Mouse (Mus musculus) heart, embryonic 12.5 days (tissue): Measurements from ENCODE around the gene Lmtk2. TPM values are rescaled to one million over a fixed set of nuclear protein-coding genes. Genes with fewer than 3 reads are reported as not detected.
A peak's percentile ranks its signal among the peaks of the same experiment; 100 is the strongest.

Source experiments
- ATAC-seq: fragments of 200-750 bp; cut with Nextera tagmentation; 2 replicates; pipeline ENCODE4 v1.8.0; 2017; ENCODE audit warnings: moderate TSS enrichment, moderate library complexity; ENCODE audit not compliant: insufficient number of reproducible peaks, low FRiP score
- H3K27ac ChIP-seq: fragments of 300-500 bp; sonication (generic); 2 replicates; pipeline ENCODE4 v1.5.1; 2016; ENCODE audit warnings: mild to moderate bottlenecking, moderate library complexity; ENCODE audit not compliant: poor library complexity, severe bottlenecking
- H3K27me3 ChIP-seq: fragments of 300-500 bp; sonication (generic); replicated peaks from 2 replicates; pipeline ENCODE4 v1.6.1; 2016; ENCODE audit warnings: mild to moderate bottlenecking, moderate library complexity
- H3K36me3 ChIP-seq: fragments of 300-500 bp; sonication (generic); 2 replicates; pipeline ENCODE4 v1.6.1; 2016; ENCODE audit warnings: mild to moderate bottlenecking, moderate library complexity
- H3K4me1 ChIP-seq: fragments of 300-500 bp; sonication (generic); replicated peaks from 2 replicates; pipeline ENCODE4 v1.6.1; 2016; ENCODE audit warnings: mild to moderate bottlenecking
- H3K4me2 ChIP-seq: fragments of 300-500 bp; sonication (generic); 2 replicates; pipeline ENCODE4 v1.6.1; 2016; ENCODE audit warnings: mild to moderate bottlenecking, moderate library complexity
- H3K4me3 ChIP-seq: fragments of 300-500 bp; sonication (generic); 2 replicates; pipeline ENCODE4 v1.5.1; 2016; ENCODE audit warnings: mild to moderate bottlenecking
- H3K9ac ChIP-seq: fragments of 300-500 bp; sonication (generic); 2 replicates; pipeline ENCODE4 v1.6.1; 2016; ENCODE audit warnings: mild to moderate bottlenecking, moderate library complexity
- H3K9me3 ChIP-seq: fragments of 300-500 bp; sonication (generic); replicated peaks from 2 replicates; pipeline ENCODE4 v1.6.1; 2016; ENCODE audit warnings: mild to moderate bottlenecking, moderate library complexity
- WGBS: fragments of 180-500 bp; shearing (Covaris S2); methylation state at CpG from one replicate; pipeline ENCODE4 v1.1.7; 2016; 5-methylcytosine and 5-hydroxymethylcytosine counted together
- polyA plus RNA-seq: library from polyadenylated mRNA; unstranded; fragments of >200 nt; fragmentation: Nextera tagmentation; extraction: Ambion mirVana; gene quantifications from 2 replicates; pipeline ENCODE4 v1.2.1, GENCODE M21; 2016

Lmtk2 gene
- polyA plus RNA-seq, 1 experiment from 2014 or later = 6.9 TPM

DNA sequence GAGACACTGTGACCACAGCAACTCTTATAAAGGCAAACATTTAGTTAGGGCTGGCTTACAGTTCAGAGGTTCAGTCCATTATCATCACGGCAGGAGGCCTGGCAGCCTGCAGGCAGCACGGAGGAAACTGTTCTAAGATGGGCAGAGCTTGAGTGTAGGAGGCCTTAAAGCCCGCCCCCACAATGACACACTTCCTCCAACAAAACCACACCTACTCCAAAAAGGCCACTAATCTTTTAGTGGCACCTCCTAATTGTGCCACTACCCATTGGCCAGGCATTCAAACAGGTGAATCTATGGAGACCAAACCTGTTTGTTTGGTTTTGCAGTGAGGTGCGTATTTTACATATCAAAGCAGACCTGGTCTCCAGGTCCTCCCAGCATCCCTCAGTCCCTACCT, 16.0 kb upstream of the Lmtk2 start:
- Histone ChIP-seq H3K27ac (no peak overlapping the region), H3K4me3 (no peak overlapping the region), H3K27me3 (no peaks in the 10 kb centered on the region), H3K9me3 (no peaks in the 10 kb centered on the region), H3K9ac (no peak overlapping the region), H3K4me2 (no peak overlapping the region), H3K4me1 (no peaks in the 10 kb centered on the region), H3K36me3 (no peaks in the 10 kb centered on the region)
- ATAC-seq = no peak
- 57% methylated on average over 4 of the region's 4 CpGs for WGBS

DNA sequence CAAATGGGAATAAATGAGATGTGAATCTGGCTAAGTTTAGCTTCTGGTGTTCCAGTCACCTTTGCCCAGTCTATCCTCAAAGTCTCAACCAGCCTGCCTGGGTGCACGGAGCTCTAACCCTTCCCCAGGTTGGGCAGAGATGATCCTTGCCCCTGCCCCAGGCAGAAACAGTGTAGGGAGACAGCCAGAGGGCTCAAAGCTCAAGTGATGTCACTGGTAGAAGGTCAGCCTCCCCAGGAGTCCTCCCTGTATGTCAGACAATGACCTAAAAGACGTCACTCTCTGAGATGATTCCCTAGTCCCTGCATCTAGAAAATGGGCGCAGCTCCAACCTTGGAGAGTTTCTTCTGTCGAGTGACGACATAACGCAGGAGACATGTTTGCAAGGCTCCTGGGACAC, 14.5 kb upstream of the Lmtk2 start:
- no peak overlapping the region for H3K4me2 ChIP-seq
- H3K9me3 ChIP-seq = no peaks in the 10 kb centered on the region
- H3K27me3 ChIP-seq = no peaks in the 10 kb centered on the region
- no peak overlapping the region for H3K9ac ChIP-seq
- H3K4me1 ChIP-seq = no peaks in the 10 kb centered on the region
- WGBS = 75% methylated on average over 6 of the region's 6 CpGs
- H3K27ac ChIP-seq = no peak overlapping the region
- H3K4me3 ChIP-seq = no peak overlapping the region
- no peaks in the 10 kb centered on the region for H3K36me3 ChIP-seq
- no peak for ATAC-seq

DNA sequence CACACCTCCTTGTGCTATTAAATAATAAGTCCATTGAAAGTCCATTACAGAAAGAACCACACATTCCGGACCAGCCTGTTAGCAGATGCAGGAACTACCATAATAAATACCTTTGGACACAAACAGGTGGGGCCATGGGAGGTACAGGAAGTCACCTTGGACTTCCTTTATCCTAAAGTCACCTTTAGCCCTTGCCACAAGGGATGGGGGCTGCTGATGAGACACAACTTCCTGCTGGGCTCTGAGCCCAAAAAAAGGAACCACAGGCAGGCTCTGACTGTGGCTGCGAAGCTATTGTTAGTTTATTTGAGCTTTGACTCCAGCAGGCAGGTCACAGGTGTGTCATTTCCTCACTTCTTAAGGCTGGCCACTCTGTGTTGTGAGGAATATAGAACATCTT, 13.7 kb upstream of the Lmtk2 start:
- no peaks in the 10 kb centered on the region for H3K36me3 ChIP-seq
- H3K4me2 ChIP-seq = no peak overlapping the region
- H3K27me3 ChIP-seq = no peaks in the 10 kb centered on the region
- H3K27ac ChIP-seq = no peak overlapping the region
- H3K9me3 ChIP-seq = no peaks in the 10 kb centered on the region
- no peak overlapping the region for H3K9ac ChIP-seq
- no peaks in the 10 kb centered on the region for H3K4me1 ChIP-seq
- no peak overlapping the region for H3K4me3 ChIP-seq
- 57% methylated on average over 2 of the region's 2 CpGs for WGBS
- ATAC-seq = no peak

DNA sequence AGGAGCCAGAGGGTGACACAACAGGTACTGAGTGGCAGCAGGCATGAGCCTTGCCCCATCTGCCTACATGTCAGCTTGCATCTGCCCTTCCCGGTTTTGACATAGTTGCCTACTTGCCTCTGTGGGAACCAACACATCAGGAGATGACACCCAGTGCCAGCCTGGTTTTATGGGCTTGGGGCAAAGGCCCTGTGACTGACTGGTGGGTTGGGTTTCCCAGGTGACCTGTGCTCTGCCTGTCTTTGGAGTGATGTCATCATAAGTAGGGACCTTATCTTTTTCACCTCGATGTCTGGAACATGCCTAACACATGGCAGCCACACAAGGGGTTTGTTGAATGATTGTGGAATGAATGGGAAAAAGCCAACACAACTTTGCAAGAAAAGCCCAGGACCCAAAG, 11.9 kb upstream of the Lmtk2 start:
- Histone ChIP-seq H3K4me3 (no peak overlapping the region), H3K9me3 (no peaks in the 10 kb centered on the region), H3K4me2 (no peak overlapping the region), H3K27me3 (no peaks in the 10 kb centered on the region), H3K9ac (no peak overlapping the region), H3K36me3 (no peaks in the 10 kb centered on the region), H3K27ac (no peak overlapping the region), H3K4me1 (no peaks in the 10 kb centered on the region)
- ATAC-seq = no peak
- 51% methylated on average over 2 of the region's 2 CpGs for WGBS

DNA sequence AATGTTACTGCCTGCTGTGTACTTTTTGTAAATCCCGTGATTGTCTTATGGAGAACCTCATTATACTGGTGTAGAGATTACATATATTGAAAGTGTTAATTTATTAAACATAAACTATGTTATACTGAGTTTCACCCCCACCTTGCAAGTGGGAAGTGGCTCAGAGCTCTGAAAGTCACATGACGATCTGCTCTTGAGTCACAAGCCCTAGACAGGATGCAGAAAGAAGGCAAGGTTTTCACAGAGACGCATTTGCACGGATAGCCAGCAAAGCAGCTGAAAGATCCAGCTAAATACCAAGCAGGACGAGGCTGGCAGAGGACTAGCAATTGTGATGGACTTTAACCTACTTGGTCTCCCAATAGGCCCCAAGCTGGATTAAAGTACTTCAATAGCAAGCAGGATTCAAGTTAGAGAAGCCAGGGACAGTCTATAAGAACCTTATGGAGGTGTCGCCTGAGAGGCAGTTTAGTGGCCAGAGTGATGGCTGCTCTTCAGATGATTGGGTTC, 4.7 kb upstream of the Lmtk2 start:
- Histone ChIP-seq H3K27ac (no peak overlapping the region), H3K4me2 (no peak overlapping the region), H3K4me3 (no peak overlapping the region), H3K9me3 (no peaks in the 10 kb centered on the region), H3K4me1 (no peaks in the 10 kb centered on the region), H3K9ac (no peak overlapping the region), H3K27me3 (0 out of 2 replicates have a peak, but pooled peaks cover 15% of the 10 kb centered on the region), H3K36me3 (no peaks in the 10 kb centered on the region)
- no peak for ATAC-seq
- 62% methylated on average over 6 of the region's 6 CpGs for WGBS

DNA sequence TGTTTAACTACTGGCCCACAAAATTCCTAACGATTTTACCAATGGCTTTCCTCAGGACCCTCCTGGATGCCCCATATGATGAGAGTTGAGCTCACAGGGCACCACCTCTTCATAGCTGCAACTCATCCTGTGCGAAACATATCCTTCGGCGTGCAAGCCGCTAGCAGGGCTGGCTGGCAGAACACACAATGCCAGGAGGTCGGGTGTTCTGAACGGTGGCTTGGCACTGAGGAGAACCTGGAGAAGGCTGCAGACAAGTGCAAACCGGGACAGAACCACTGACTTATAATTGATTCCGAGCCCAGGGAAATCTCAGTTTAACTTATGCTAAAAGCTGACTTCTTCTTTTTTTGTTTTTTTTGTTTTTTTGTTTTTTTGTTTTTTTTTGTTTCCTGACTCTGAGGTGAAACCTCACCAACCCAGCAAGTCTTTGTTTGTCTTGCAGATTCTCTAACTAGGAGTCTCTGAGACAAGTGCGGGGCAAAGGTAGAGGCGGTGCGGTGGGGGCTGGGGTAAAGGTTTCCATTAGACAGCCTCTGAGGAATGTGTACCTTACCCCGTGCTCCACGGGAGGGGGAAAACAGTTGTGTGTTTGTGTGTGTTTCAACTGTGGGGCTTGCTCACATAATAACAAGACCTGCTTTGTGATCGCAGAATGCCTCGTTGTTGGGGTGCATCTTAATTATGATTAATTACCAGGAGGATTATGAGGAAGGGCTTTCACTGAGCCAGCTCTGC, 2.2 kb upstream of the Lmtk2 start:
- H3K9ac ChIP-seq = no peak overlapping the region
- ATAC-seq = no peak

DNA sequence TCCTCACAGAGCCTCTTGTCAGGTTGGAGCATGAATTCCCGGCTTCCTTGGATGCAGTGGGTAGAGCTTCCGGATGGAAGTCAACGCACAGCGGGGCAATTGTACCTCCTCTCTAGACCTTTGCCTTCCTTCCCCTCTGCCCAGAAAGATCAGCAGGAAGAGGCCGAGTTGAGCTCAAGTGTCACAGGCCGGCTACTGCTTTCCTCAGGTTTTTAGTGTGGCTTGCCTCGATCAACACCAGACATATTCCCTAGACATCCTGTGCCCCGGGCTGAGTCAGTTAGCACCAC, 1.7 kb upstream of the Lmtk2 start:
- Histone ChIP-seq H3K4me1 (peaks cover 10% of the 10 kb centered on the region), H3K4me2 (no peak overlapping the region), H3K4me3 (no peak overlapping the region), H3K9ac (no peak overlapping the region), H3K27me3 (0 out of 2 replicates have a peak, but pooled peaks cover 15% of the 10 kb centered on the region), H3K9me3 (no peaks in the 10 kb centered on the region), H3K36me3 (no peaks in the 10 kb centered on the region), H3K27ac (no peak overlapping the region)
- 27% methylated on average over 8 of the region's 8 CpGs for WGBS
- ATAC-seq = no peak

More for the DNA sequence above, 2.2 kb upstream of the Lmtk2 start:
- no peaks in the 10 kb centered on the region for H3K36me3 ChIP-seq
- 54% methylated on average over 16 of the region's 16 CpGs for WGBS
- no peak overlapping the region for H3K27ac ChIP-seq
- no peaks in the 10 kb centered on the region for H3K9me3 ChIP-seq
- H3K4me3 ChIP-seq = no peak overlapping the region
- peaks cover 5% of the 10 kb centered on the region for H3K4me1 ChIP-seq
- H3K4me2 ChIP-seq = no peak overlapping the region
- H3K27me3 ChIP-seq = 0 out of 2 replicates have a peak, but pooled peaks cover 15% of the 10 kb centered on the region

DNA sequence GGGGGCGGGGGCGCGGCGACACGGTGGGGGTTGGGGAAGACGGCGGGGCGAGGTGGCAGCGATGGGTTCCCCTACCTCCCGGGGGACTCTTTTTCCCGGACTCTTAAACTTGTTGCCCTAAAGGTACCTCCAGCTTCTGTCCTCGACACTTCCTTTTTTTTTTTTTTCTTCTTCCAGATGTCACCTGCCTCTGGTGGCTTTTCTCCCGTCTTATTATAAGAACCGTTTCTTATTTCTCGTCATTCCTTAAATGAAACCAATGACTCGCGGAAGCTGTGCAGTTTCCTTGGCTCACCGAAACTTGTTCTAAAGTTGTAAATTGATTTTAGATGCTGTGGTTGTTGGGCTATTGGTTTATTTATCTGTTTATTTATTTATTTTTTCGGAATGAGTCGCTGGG, 712 bp downstream of the Lmtk2 start:
- Histone ChIP-seq H3K9ac (peak overlapping the region; percentile 95), H3K36me3 (no peaks in the 10 kb centered on the region), H3K27ac (peak overlapping the region; percentile 81; the same call in 1 of the 2 replicates), H3K9me3 (no peaks in the 10 kb centered on the region), H3K4me3 (peak overlapping the region; percentile 95), H3K4me2 (peak overlapping the region; percentile 89), H3K27me3 (0 out of 2 replicates have a peak, but pooled peaks cover 15% of the 10 kb centered on the region), H3K4me1 (peaks cover 25% of the 10 kb centered on the region)
- ATAC-seq = no peak
- WGBS = 2% methylated on average over 20 of the region's 20 CpGs

DNA sequence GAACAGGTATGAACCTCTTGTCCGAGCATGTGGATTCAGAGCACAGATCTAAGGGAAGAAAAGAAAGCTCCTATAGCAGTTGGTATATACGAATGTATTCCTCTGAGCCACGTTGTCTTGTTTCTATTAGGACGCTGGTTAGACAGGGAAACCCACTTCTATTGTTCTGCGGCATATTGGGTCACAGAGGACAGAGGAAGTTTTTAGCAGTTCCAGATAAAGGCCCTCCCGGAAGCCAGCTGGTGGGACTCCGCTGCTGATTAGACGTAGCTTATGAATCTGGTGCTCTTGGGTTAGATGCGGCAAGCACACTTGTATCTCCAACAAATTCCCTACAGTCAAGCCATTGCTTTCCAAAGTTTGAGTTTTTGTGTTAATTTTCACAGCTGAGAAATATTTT, 4.8 kb downstream of the Lmtk2 start:
- H3K4me2 ChIP-seq = 0 out of 2 replicates have a peak overlapping the region, but pooled peaks have one; percentile 3
- peak overlapping the region; percentile 69 for H3K27ac ChIP-seq
- no peaks in the 10 kb centered on the region for H3K9me3 ChIP-seq
- H3K9ac ChIP-seq = no peak overlapping the region
- 24% methylated on average over 9 of the region's 9 CpGs for WGBS
- ATAC-seq = no peak
- peaks cover 33% of the 10 kb centered on the region for H3K4me1 ChIP-seq
- no peaks in the 10 kb centered on the region for H3K27me3 ChIP-seq
- no peaks in the 10 kb centered on the region for H3K36me3 ChIP-seq
- no peak overlapping the region for H3K4me3 ChIP-seq

DNA sequence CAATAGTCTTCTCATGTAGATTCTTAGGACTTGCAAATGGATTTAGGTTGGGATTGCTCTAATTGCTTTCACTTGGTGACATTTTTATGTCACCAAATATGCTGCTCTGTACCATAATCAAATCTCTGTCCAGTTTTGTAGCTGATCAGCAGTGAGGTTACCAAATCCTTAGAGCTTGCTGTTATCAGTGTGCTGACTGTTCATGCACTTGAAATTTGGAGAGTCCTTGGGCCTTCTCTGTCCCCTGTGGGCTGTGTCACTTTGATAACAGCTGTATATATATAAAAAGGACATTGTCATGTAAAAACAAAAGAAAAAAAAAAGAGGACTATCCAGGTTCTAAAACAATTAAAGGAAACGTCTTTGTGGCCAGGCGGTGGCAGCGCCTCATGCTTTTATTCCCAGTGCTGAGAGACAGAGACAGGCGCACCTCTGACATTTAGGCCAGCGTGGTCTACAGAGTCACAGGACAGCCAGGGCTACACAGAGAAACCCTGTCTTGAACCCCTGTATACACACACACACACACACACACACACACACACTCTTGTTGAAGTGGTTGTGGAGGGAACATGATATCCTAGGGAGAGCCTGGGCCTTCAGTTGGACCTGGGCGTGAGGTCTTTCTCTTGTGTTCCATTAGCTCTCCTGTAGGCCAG, 5.4 kb downstream of the Lmtk2 start:
- no peaks in the 10 kb centered on the region for H3K9me3 ChIP-seq
- H3K9ac ChIP-seq = no peak overlapping the region
- 56% methylated on average over 6 of the region's 6 CpGs for WGBS
- ATAC-seq = no peak
- no peaks in the 10 kb centered on the region for H3K27me3 ChIP-seq
- no peak overlapping the region for H3K4me3 ChIP-seq
- peaks cover 33% of the 10 kb centered on the region for H3K4me1 ChIP-seq
- no peaks in the 10 kb centered on the region for H3K36me3 ChIP-seq
- H3K4me2 ChIP-seq = no peak overlapping the region
- H3K27ac ChIP-seq = peak overlapping the region; percentile 69

DNA sequence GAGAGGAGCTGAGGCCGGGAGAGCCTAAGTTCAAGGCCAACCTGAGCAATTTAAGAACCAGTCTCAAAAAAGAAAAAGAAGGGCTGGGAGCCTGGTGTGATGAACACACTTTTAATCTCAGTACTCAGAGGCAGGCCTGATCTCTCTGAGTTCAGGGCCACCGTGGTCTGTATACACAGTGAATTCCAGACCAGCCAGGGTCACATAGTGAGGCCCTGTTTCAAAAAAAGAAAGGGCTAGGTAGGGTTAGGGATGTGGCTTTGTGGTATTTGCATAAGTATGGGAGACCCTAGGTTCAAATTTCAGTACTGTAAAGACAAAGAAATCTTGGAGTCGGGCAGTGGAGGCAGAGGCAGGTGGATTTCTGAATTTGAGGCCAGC, 5.9 kb downstream of the Lmtk2 start:
- H3K4me1 ChIP-seq = peaks cover 33% of the 10 kb centered on the region
- H3K4me3 ChIP-seq = no peak overlapping the region
- H3K27ac ChIP-seq = peak overlapping the region; percentile 69
- H3K36me3 ChIP-seq = no peaks in the 10 kb centered on the region
- H3K9me3 ChIP-seq = no peaks in the 10 kb centered on the region
- WGBS = 69% methylated on average over 3 of the region's 3 CpGs
- H3K9ac ChIP-seq = no peak overlapping the region
- no peak for ATAC-seq
- H3K4me2 ChIP-seq = no peak overlapping the region
- H3K27me3 ChIP-seq = no peaks in the 10 kb centered on the region
